23 mouse cellular contexts compared by ENCODE assay signal in the genomic region with DNA sequence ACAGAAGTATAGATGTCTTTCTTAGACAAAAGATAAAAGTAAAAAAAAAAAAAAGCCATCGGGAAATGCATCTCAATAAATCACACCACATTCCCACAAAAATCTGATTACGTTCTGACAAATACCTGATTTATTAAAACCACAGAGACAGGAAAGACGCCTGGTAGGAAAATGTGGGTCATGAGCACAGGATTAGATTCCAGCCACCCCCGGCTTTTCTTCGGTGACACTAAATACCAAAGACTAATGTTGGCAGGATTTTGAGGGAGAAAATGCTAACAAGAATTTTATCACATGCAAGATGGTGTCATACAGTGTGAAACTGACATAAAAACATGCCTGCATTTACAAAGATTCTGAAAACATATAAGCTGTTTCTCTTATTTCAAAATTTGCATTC. TPM values are rescaled to one million over a fixed set of nuclear protein-coding genes. Genes with fewer than 3 reads are reported as not detected.
A peak's percentile ranks its signal among the peaks of the same experiment; 100 is the strongest.
DNase-seq lines count a peak whose midpoint lies in the region; ATAC-seq and TF ChIP-seq lines count a peak whose summit lies in the region.
"Had no signal": no experiment of that assay in that cellular context is flagged by ENCODE, and none has a peak within 500 bp of the region (broad histone marks: within the 10 kb centered on the region; RNA-seq: fewer than 3 reads in every experiment).

No protein-coding gene starts in this region.

- ATAC-seq in kidney, postnatal 0 days (replicated peaks; ENCODE audit: low FRiP score, low read depth), result no peak
- ATAC-seq in kidney, embryonic 16.5 days (ENCODE audit: low FRiP score, low TSS enrichment), result no peak
- no peak for ATAC-seq in kidney, embryonic 15.5 days (replicated peaks; ENCODE audit: low FRiP score)
- ATAC-seq: forebrain, embryonic 13.5 days; forebrain, embryonic 16.5 days had no signal

- no peak overlapping the region for H3K27ac ChIP-seq in kidney, postnatal 0 days
- no peak overlapping the region for H3K27ac ChIP-seq in kidney, embryonic 16.5 days (ENCODE audit: low read length)
- H3K27ac ChIP-seq in kidney, embryonic 15.5 days, result no peak overlapping the region
- H3K27ac ChIP-seq: forebrain, embryonic 10.5 days; forebrain, embryonic 13.5 days; hindbrain, embryonic 12.5 days; hindbrain, embryonic 15.5 days had no signal

- H3K36me3 ChIP-seq in kidney, postnatal 0 days (ENCODE audit: insufficient read depth, low read length), result no peaks in the 10 kb centered on the region
- H3K36me3 ChIP-seq in kidney, embryonic 16.5 days (ENCODE audit: insufficient read depth, low read length), result no peaks in the 10 kb centered on the region
- no peaks in the 10 kb centered on the region for H3K36me3 ChIP-seq in kidney, embryonic 15.5 days
- H3K36me3 ChIP-seq: forebrain, embryonic 10.5 days; G1E; hindbrain, embryonic 12.5 days; hindbrain, embryonic 15.5 days had no signal

- no peak overlapping the region for H3K4me3 ChIP-seq in kidney, postnatal 0 days (replicated peaks; ENCODE audit: low read depth, low read length)
- no peak overlapping the region for H3K4me3 ChIP-seq in kidney, embryonic 16.5 days (ENCODE audit: low read length)
- H3K4me3 ChIP-seq in kidney, embryonic 15.5 days (replicated peaks), result no peak overlapping the region
- H3K4me3 ChIP-seq: forebrain, embryonic 10.5 days; forebrain, embryonic 13.5 days; hindbrain, embryonic 12.5 days; hindbrain, embryonic 15.5 days had no signal

- TF ChIP-seq CTCF in kidney, postnatal 0 days (IDR thresholded peaks at IDR 0.05; ENCODE audit: low read depth), result no peak

- DNase-seq in kidney, postnatal 0 days (ENCODE audit: low spot score), result peak; percentile 15
- peak; percentile 8 to 20 for DNase-seq in kidney, postnatal 36 days
- DNase-seq in Muller cell, postnatal 12 days (ENCODE audit: inconsistent ontology term), result peak; percentile 73
- no peak for DNase-seq in gastrocnemius, postnatal 10 days
- no peak for DNase-seq in spleen, postnatal 36 days (ENCODE audit: low spot score in 2 of 2)
- DNase-seq: adrenal gland, adult 8-10 months; adrenal gland, postnatal 25 days; B cell, adult 2 months; cerebellum, adult 18-20 months; cerebellum, adult 9-10 months; cerebellum, postnatal 14 days; gastrocnemius, postnatal 14 days; heart, adult 11 months had no signal

- H3K4me1 ChIP-seq in kidney, postnatal 0 days (replicated peaks; ENCODE audit: insufficient read depth, low read length), result no peaks in the 10 kb centered on the region
- H3K4me1 ChIP-seq in kidney, embryonic 16.5 days (ENCODE audit: insufficient read depth, low read length), result no peaks in the 10 kb centered on the region
- H3K4me1 ChIP-seq in kidney, embryonic 15.5 days, result no peaks in the 10 kb centered on the region
- H3K4me1 ChIP-seq: forebrain, embryonic 10.5 days; forebrain, embryonic 13.5 days; hindbrain, embryonic 12.5 days; hindbrain, embryonic 15.5 days had no signal

- no peak overlapping the region for H3K9ac ChIP-seq in kidney, postnatal 0 days (ENCODE audit: low read depth, low read length)
- no peak overlapping the region for H3K9ac ChIP-seq in kidney, embryonic 16.5 days (replicated peaks; ENCODE audit: low read length)
- no peak overlapping the region for H3K9ac ChIP-seq in kidney, embryonic 15.5 days
- H3K9ac ChIP-seq: forebrain, embryonic 13.5 days; hindbrain, embryonic 12.5 days; hindbrain, embryonic 15.5 days had no signal

- no peaks in the 10 kb centered on the region for H3K9me3 ChIP-seq in kidney, postnatal 0 days (replicated peaks; ENCODE audit: low read length)
- H3K9me3 ChIP-seq in kidney, embryonic 16.5 days (ENCODE audit: low read length), result no peaks in the 10 kb centered on the region
- H3K9me3 ChIP-seq in kidney, embryonic 15.5 days (replicated peaks), result no peaks in the 10 kb centered on the region
- H3K9me3 ChIP-seq: forebrain, embryonic 10.5 days; forebrain, embryonic 13.5 days; G1E; hindbrain, embryonic 12.5 days; hindbrain, embryonic 15.5 days had no signal

- no peak overlapping the region for H3K4me2 ChIP-seq in kidney, postnatal 0 days (ENCODE audit: low read length)
- H3K4me2 ChIP-seq in kidney, embryonic 16.5 days (replicated peaks; ENCODE audit: low read depth, low read length), result no peak overlapping the region
- H3K4me2 ChIP-seq in kidney, embryonic 15.5 days, result no peak overlapping the region
- H3K4me2 ChIP-seq: forebrain, embryonic 13.5 days; heart, embryonic 11.5 days; hindbrain, embryonic 12.5 days; hindbrain, embryonic 15.5 days had no signal

- 48% methylated on average over 5 of the region's 5 CpGs for WGBS in kidney, postnatal 0 days
- WGBS in kidney, embryonic 16.5 days, result 54% methylated on average over 5 of the region's 5 CpGs
- WGBS in kidney, embryonic 15.5 days, result 51% methylated on average over 5 of the region's 5 CpGs

- H3K27me3 ChIP-seq in kidney, postnatal 0 days (ENCODE audit: insufficient read depth, low read length), result no peaks in the 10 kb centered on the region
- no peaks in the 10 kb centered on the region for H3K27me3 ChIP-seq in kidney, embryonic 16.5 days (ENCODE audit: insufficient read depth, low read length)
- no peaks in the 10 kb centered on the region for H3K27me3 ChIP-seq in kidney, embryonic 15.5 days
- H3K27me3 ChIP-seq: CH12.LX; forebrain, embryonic 13.5 days; hindbrain, embryonic 12.5 days; hindbrain, embryonic 15.5 days had no signal

RNA-seq across cellular contexts. Expression of gene Elmo1, which starts 27.1 kb away (rescaled TPM):
- polyA plus RNA-seq in kidney, postnatal 0 days (2015; fragmentation: Nextera tagmentation; extraction: Ambion mirVana), result 5.1 and 6.0 TPM in 2 replicates
- polyA plus RNA-seq in kidney, embryonic 16.5 days (2015; fragmentation: Nextera tagmentation; extraction: Ambion mirVana), result 16.5 and 16.8 TPM in 2 replicates
- 16.1 and 16.9 TPM in 2 replicates for polyA plus RNA-seq in kidney, embryonic 15.5 days (2015; fragmentation: Nextera tagmentation; extraction: Ambion mirVana)
- total RNA-seq in gastrocnemius, postnatal 10 days (2021), result 10 to 100 TPM; 13.0 to 21.5 TPM
- polyA plus RNA-seq: G1E had no signal

Comparison
In these comparisons a context has a peak if more than half of its experiments do, and no peak if none do; other contexts are left out.
1. DNase-seq: peak in kidney, postnatal 0 days (single experiment), kidney, postnatal 36 days (2 of 2) and Muller cell, postnatal 12 days (single experiment); none in gastrocnemius, postnatal 10 days (single experiment) and spleen, postnatal 36 days (0 of 2).